Mouse (Mus musculus) left cerebral cortex, adult 2 months (tissue): Measurements from ENCODE around the gene Dis3l2. TPM values are rescaled to one million over a fixed set of nuclear protein-coding genes. Genes with fewer than 3 reads are reported as not detected.
A peak's percentile ranks its signal among the peaks of the same experiment; 100 is the strongest.

Experiments
- DNase-seq, 2 experiments: peaks; one replicate each; pipeline ENCODE4 v3.0.0; 2021 to 2022; ENCODE audit warnings: low spot score in 2 of 2, mixed read lengths in 1 of 2; ENCODE audit errors: extremely low spot score in 1 of 2
- H3K27ac ChIP-seq: fragments of 200-600 bp; 2 replicates; pipeline ENCODE4 v1.8.1; 2022
- H3K4me3 ChIP-seq: fragments of 200-600 bp; 2 replicates; pipeline ENCODE4 v1.8.1; 2022
- CTCF ChIP-seq: fragments of 200-600 bp; IDR thresholded peaks from 2 replicates; pipeline ENCODE4 v1.8.1; 2022; ENCODE audit warnings: antibody characterized with exemption, mild to moderate bottlenecking, moderate library complexity
- intact Hi-C: fragments of 180-260 bp; cut with DNase I; formaldehyde crosslinking; loops from one replicate; pipeline ENCODE4 v1.15.1; 2025
- total RNA-seq, 2 experiments: library from RNA; stranded (reverse); gene quantifications; 2 replicates each; pipeline ENCODE4 v1.2.3; 2021

Gene Dis3l2
- total RNA-seq, 2 experiments from 2014 or later: 25.5 to 29.0 TPM

DNA sequence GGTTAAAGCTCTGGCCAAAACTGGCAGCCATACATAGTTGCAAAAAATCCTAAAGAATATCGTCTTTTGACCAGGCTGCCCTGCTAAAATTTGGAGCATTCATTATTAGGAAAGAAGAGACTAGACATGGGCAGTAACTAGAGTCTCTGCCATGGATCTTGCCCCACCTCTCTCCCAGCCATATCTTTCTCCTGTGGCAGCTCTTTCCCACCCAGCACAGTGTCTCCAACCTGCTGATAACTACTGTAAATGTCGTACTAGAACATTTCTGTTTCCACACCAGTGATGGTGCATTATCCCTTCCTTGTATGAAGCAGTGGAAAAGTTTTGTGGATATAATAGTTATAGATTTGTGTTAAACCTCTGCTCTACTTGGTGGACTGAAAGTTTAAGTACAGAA, 147.1 kb downstream of the Dis3l2 start:
- no peak overlapping the region for H3K27ac ChIP-seq
- DNase-seq: no peak
- no peak overlapping the region for H3K4me3 ChIP-seq
- TF ChIP-seq CTCF: no peak
- intact Hi-C loops: no loop called here

DNA sequence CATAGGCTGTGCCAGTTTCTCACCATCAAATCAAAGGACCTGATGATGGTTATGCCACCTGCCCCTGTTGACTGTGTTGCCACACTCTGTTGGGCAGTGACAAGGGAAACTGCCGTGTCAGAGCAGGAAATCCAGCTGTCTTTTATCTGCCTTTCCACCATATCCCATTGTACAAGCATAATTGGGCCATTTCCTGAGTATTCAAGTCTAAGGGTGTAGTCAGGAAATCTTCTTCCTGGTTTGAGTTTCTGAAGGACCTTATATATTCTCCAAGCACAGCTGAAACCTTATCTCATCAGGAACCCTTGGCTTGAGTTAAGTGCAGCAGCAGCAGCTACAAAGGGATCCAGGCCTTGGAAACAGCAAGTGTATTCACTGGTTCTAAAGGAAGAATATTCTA, 155.3 kb downstream of the Dis3l2 start:
- intact Hi-C loops: no loop called here
- no peak overlapping the region for H3K4me3 ChIP-seq
- TF ChIP-seq CTCF: no peak

DNA sequence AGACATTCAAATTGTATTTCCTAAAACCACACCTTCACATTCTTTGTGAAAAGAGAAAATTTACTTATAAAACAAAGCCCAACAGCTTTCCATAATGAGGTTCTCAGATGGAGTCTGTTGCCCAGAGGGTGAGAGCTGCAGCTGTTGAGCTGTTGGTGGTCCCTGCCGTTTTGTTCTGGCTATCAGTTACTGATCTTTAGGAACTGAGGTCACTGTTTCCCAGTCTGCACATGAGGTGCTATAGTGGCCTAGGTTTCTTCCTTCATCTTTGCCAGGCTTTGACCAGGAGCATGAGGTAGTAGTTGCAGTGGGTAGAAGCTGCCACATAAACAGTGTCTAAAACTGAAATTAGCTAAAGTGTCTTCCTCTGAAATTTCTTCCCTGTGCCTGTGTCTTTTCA, 155.8 kb downstream of the Dis3l2 start:
- H3K27ac ChIP-seq: no peak overlapping the region
- intact Hi-C loops: no loop called here
- H3K4me3 ChIP-seq: no peak overlapping the region
- TF ChIP-seq CTCF: no peak
- DNase-seq: no peak

More for the DNA sequence above, 155.3 kb downstream of the Dis3l2 start:
- DNase-seq: no peak
- no peak overlapping the region for H3K27ac ChIP-seq

DNA sequence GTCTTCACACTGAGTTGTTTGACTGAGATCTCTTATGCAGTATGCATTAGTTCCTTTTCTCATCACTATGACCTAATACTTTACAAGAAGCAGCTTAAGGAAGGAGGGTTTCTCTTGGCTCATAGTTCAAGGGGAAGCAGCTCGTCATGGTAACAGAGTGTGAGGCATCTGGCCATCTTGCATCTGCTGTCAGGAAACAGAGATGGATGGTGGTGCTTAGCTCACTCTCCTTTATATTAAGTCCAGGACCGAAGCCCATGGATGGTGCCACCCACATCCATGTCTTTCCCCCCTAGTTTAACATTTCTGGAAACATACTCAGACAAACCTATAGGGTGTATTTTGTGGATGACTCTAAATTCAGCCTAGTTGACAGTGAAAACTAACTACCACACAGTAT, 170.1 kb downstream of the Dis3l2 start:
- TF ChIP-seq CTCF: no peak
- intact Hi-C loops: no loop called here
- H3K4me3 ChIP-seq: no peak overlapping the region
- DNase-seq: no peak
- H3K27ac ChIP-seq: no peak overlapping the region

DNA sequence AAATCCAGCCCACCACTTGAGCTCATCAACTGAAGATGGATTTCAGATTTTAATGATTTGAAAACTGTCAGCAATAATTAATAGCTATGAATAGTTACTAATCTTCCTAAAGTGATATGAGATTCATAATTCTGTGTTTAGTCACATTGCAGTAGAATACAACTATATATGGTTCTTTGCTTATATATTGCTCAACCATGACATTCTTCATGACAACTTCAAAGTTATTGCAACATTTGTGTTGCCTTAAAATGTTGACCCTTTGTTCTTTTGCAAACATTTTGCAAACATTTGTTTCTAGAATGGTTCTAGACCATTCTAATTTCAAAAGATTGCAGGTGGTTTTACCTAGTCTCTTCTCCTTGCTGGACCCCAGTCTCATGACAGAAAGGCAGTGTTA, 175.1 kb downstream of the Dis3l2 start:
- TF ChIP-seq CTCF: no peak
- Histone ChIP-seq H3K27ac (no peak overlapping the region), H3K4me3 (no peak overlapping the region)
- DNase-seq: no peak
- intact Hi-C loops: no loop called here

DNA sequence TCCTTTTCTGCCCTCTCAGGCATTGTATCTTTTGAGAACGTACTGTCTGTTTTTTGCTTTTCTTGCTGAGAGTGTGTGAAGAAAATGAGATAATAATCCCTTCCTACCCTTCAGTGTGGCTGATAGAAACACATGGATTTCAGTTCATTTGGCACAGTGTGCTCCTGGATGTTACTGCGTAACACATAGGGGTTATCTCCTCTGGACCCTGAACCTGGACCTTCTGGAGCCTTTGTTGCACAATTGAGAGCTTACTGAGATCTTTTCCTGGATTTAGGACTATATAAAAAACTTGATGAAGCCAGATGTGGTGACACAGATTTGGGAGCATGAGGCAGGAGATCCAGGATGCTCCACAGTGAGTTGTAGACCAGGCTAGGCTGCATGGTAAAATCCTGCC, 175.9 kb downstream of the Dis3l2 start:
- intact Hi-C loops: no loop called here
- TF ChIP-seq CTCF: no peak
- no peak overlapping the region for H3K27ac ChIP-seq
- H3K4me3 ChIP-seq: no peak overlapping the region
- no peak for DNase-seq

DNA sequence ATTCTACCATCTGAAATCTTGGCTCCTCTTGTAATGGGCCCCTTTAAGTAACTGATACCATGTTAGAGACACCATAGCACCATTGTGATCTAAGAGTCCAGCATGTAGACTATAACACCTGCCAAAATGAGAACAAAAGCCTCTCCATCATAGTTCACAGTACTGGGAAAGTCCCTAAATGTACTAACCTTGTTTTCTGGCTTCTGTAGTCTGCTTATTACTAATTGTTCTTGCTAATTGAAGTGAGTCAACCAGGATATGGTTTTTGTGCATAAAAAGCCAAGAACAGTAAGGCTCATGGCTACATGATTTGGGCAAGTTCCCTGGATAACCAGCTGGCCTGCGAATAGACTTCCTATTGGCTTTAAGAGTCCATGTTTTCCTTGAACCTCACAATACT, 183.5 kb downstream of the Dis3l2 start:
- no peak for DNase-seq
- intact Hi-C loops: no loop called here
- TF ChIP-seq CTCF: no peak
- Histone ChIP-seq H3K4me3 (no peak overlapping the region), H3K27ac (no peak overlapping the region)

DNA sequence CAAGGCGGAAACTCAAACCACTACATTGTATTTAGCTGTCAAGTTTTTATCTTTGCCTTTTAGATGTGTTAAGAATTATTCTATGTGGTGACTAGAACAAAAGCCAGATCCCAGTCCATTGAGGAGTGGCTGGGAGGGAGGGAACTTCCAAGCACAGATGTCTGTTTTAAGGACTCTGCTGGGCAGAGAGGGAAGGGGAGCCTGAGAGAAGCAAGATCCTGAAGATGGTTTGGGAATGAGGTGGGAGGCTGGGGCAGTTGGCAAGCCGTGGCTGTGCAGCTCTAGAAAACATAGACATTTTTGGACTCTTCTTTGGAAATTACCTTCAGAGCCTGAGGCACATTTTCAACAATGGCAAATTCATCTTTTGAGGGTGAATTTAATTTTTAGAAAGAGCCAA, 208.9 kb downstream of the Dis3l2 start:
- DNase-seq: no peak
- TF ChIP-seq CTCF: no peak
- no peak overlapping the region for H3K4me3 ChIP-seq

DNA sequence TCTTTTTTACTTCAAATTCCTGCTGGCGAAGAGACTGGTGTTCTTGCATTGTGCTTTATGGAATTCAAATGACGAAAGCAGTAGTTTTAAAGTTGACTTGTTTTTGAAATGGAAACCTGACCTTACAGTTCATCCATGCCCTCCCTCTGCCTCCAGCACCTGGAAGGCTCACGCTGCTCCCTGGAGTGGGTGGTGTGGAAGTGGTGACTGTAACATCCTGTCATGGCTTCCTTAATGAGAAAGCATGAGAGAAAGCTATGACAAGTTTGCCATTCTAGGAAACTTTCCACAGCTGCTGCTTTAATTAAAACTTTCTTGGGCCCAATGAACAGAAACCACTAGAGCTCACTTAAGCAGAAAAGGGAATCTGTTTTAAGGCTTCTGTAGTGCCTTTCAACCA, 210.3 kb downstream of the Dis3l2 start:
- no peak overlapping the region for H3K4me3 ChIP-seq
- peak in 1 of 2 experiments; percentile 29 for DNase-seq
- no peak for TF ChIP-seq CTCF
- intact Hi-C loops: no loop called here
- H3K27ac ChIP-seq: peak overlapping the region; percentile 57; the same call in 1 of the 2 replicates

More for the DNA sequence above, 208.9 kb downstream of the Dis3l2 start:
- no peak overlapping the region for H3K27ac ChIP-seq
- intact Hi-C loops: no loop called here

DNA sequence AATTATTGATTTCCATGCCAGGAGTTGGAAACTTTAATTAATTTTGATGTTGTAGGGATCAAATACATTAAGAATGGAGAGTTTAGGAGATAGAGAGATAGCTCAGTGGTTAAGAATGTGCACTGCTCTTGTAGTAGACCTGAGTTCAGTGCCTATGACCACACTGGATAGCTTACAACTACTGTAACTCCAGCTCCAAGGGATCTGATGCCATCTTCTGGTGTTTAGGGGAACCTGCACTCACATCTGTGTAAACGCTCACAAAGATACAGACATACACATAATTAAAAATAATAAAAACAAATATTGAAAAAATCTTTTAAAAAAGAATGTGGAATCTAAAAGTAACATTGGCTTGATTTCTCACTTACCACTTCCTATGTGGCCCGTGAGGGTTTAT, 211.1 kb downstream of the Dis3l2 start:
- peak; percentile 8 for TF ChIP-seq CTCF
- Histone ChIP-seq H3K27ac (peak overlapping the region; percentile 57), H3K4me3 (no peak overlapping the region)
- intact Hi-C loops: no loop called here
- no peak for DNase-seq

DNA sequence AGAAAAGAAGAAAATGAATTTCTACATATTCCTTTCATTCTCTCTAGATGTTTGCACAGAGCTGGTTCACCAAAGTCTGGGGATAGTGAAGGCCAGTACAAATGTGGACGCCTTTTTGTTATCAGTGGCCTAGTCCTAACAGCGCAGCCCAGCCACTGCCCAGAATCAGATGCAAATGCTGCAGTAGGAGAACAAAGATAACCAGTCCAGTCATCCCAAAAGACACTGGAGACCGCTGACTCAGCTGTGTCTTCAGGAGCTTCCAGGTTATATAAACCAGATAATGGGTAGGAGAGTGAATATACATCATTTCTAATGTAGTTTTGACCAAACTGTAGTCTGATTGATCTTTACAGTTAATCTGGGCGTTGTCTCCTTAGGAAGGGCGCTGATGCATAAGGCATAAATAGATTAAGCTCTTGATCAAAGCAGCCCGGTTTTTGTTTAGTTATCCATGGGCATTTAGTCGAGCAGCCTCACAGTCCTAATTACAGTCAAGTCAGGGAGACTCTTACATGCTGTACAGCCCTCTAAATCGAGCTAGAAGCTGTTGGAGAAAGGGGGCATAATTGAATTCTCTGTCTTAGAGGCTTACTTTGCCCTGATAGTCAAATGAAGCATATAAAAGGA, 212.9 kb downstream of the Dis3l2 start:
- DNase-seq: no peak
- Histone ChIP-seq H3K4me3 (no peak overlapping the region), H3K27ac (peak overlapping the region; percentile 56)
- intact Hi-C loops: no loop called here
- no peak for TF ChIP-seq CTCF

DNA sequence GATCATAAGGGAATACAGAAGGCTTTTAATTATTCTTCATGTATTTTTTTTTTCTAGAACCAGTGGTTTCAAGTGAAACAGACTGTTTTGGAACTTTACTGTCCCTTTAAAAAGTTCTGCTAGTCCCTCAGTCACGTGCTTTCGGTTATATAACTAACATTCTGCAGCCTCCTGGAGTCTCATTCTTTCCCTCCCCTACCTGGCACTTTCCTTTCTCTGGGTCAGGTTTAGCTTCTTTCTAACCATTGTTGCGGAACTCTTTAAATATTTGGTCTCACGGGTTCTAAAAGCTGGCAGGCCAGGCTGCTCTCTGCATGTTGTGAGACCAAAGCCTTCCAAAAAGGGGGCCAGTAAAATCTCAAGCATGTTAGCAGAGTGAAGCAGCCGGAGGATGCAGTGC, 222.2 kb downstream of the Dis3l2 start:
- no peak for TF ChIP-seq CTCF
- no peak for DNase-seq
- peak overlapping the region; percentile 25; the same call in 1 of the 2 replicates for H3K27ac ChIP-seq
- intact Hi-C loops: no loop called here
- no peak overlapping the region for H3K4me3 ChIP-seq

DNA sequence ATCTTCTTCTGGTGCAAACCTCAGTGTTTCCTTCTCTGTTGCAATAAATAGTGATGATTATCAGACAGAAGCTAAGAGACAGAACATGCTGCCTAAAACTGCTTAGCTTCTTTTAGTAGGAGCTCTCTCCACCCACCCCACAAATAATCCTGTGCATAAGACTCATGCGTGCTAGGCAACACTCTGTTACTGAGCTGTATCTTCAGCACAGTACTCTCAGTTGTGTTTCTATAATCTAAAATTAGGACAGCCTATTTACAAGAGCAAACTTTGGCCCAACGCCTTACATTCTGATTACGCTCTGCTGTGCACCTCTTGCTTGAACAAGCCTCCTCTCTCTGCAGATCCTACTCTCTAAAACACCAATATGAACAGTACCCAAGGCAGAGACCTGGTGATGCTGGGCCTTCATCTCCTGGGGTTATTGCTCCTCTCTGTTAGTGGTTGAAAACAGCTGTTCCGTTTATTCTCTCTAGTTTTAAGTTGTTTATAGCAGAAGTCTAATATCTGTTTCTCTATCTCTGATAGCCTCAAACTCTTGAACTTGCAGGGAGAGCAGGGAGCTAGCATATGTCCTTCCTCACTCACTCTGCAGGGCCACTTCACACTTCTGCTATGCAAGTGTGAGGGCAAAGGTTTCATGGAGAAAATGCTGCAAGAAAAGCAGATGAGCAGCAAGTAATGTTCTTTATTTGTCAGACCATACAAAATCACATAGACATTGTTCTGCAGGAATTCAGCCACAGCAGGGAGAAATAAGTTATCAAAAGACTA, 228.2 kb downstream of the Dis3l2 start:
- Histone ChIP-seq H3K4me3 (no peak overlapping the region), H3K27ac (peak overlapping the region; percentile 38)
- DNase-seq: peak in 1 of 2 experiments; percentile 19
- intact Hi-C loops: no loop called here
- TF ChIP-seq CTCF: no peak
